Mouse (Mus musculus) liver, embryonic 14.5 days (tissue): ENCODE data around the gene Acaa1b.

Source experiments
- CTCF ChIP-seq: IDR thresholded peaks from 2 replicates; pipeline ENCODE4 v1.5.1; 2016; ENCODE audit warnings: antibody characterized with exemption, low read depth, control low read depth
- EP300 ChIP-seq: IDR thresholded peaks from 2 replicates; pipeline ENCODE4 v1.6.1; 2016; ENCODE audit warnings: antibody characterized with exemption, low read depth

GRCm38 (mm10) chr9:119158861-119159260, 2.0 kb upstream of the Acaa1b start, which contains the start of gene Gm47289:
- TF ChIP-seq CTCF (no peak), EP300 (no peak)
